Mouse (Mus musculus) intestine, embryonic 14.5 days (tissue): ENCODE data around the gene Leprot. TPM values are rescaled to one million over a fixed set of nuclear protein-coding genes. Genes with fewer than 3 reads are reported as not detected.

Source experiments
- ATAC-seq: fragments of 200-750 bp; cut with Nextera tagmentation; replicated peaks from 2 replicates; pipeline ENCODE4 v1.8.0; 2017; ENCODE audit warnings: low read depth, moderate number of reproducible peaks, moderate TSS enrichment, moderate library complexity; ENCODE audit not compliant: low FRiP score, low TSS enrichment
- DNase-seq: peaks from one replicate; pipeline ENCODE4 v3.0.0-alpha.2; 2018; ENCODE audit warnings: low spot score
- H3K27ac ChIP-seq: fragments of 300-500 bp; sonication (generic); 2 replicates; pipeline ENCODE4 v1.5.1; 2014; ENCODE audit warnings: low read depth, mild to moderate bottlenecking, control low read depth
- H3K27me3 ChIP-seq: fragments of 300-500 bp; sonication (generic); replicated peaks from 2 replicates; pipeline ENCODE4 v1.6.1; 2014; ENCODE audit warnings: low read length, control low read depth; ENCODE audit not compliant: control insufficient read depth, insufficient read depth
- H3K36me3 ChIP-seq: fragments of 300-500 bp; sonication (generic); 2 replicates; pipeline ENCODE4 v1.6.1; 2014; ENCODE audit warnings: low read length, control low read depth; ENCODE audit not compliant: control insufficient read depth, insufficient read depth
- H3K4me1 ChIP-seq: fragments of 300-500 bp; sonication (generic); replicated peaks from 2 replicates; pipeline ENCODE4 v1.6.1; 2014; ENCODE audit warnings: low read length, control low read depth, mixed read lengths; ENCODE audit not compliant: control insufficient read depth, insufficient read depth
- H3K4me2 ChIP-seq: fragments of 300-500 bp; sonication (generic); 2 replicates; pipeline ENCODE4 v1.6.1; 2014; ENCODE audit warnings: low read length
- H3K4me3 ChIP-seq: fragments of 300-500 bp; sonication (generic); 2 replicates; pipeline ENCODE4 v1.5.1; 2014; ENCODE audit warnings: low read depth, low read length, control low read depth, mixed read lengths
- H3K9ac ChIP-seq: fragments of 300-500 bp; sonication (generic); 2 replicates; pipeline ENCODE4 v1.6.1; 2014; ENCODE audit warnings: mild to moderate bottlenecking, low read length
- H3K9me3 ChIP-seq: fragments of 300-500 bp; sonication (generic); 2 replicates; pipeline ENCODE4 v1.6.1; 2016; ENCODE audit warnings: low read length, control low read depth; ENCODE audit not compliant: control insufficient read depth
- WGBS: fragments of 180-500 bp; shearing (Covaris S2); extraction: QIAGEN DNeasy Blood & Tissue Kit; methylation state at CpG from one replicate; pipeline ENCODE4 v1.1.7; 2014; 5-methylcytosine and 5-hydroxymethylcytosine counted together
- polyA plus RNA-seq: library from polyadenylated mRNA; unstranded; fragments of >200 nt; fragmentation: Nextera tagmentation; extraction: Ambion mirVana; gene quantifications from 2 replicates; pipeline ENCODE4 v1.2.1, GENCODE M21; 2014

The Leprot gene
- polyA plus RNA-seq, 1 experiment from 2014 or later = 75.7 TPM

DNA sequence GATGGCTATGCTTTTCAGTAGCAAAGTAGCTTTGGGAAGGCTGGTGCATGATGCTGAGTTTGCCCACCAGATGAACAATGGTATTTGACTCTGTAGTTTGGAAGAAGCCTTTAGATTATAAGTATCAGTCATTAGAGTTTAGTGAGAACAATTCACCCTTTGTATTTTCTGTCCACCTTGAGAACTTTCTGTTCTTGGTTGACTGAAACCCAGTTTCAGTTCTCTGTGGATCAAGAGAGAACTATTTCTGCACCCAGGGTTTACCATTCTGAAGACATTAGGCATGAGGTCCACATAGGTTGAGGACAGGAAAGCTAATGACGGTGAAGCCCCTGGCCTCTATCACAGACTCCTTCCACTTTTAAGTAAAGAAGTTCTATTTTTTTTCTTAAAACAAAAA lies 10.0 kb upstream of the Leprot start:
- no peak overlapping the region for H3K4me3 ChIP-seq
- no peaks in the 10 kb centered on the region for H3K4me1 ChIP-seq
- no peak overlapping the region for H3K9ac ChIP-seq
- DNase-seq (no peak), ATAC-seq (no peak)
- no peaks in the 10 kb centered on the region for H3K9me3 ChIP-seq
- no peak overlapping the region for H3K27ac ChIP-seq
- no peak overlapping the region for H3K4me2 ChIP-seq
- 90% methylated on average over 1 of the region's 1 CpGs for whole genome bisulfite sequencing
- H3K27me3 ChIP-seq = no peaks in the 10 kb centered on the region
- H3K36me3 ChIP-seq = no peaks in the 10 kb centered on the region

- Histone ChIP-seq H3K27ac (no peak overlapping the region), H3K4me3 (no peak overlapping the region), H3K4me2 (no peak overlapping the region), H3K9ac (no peak overlapping the region), H3K4me1 (no peaks in the 10 kb centered on the region), H3K27me3 (no peaks in the 10 kb centered on the region), H3K36me3 (no peaks in the 10 kb centered on the region), H3K9me3 (no peaks in the 10 kb centered on the region)
- 67% methylated on average over 5 of the region's 5 CpGs for WGBS
- ATAC-seq (no peak), DNase-seq (no peak)
Observed at GRCm38 (mm10) chr4:101640631-101641030, 6.9 kb upstream of the Leprot start.

DNA sequence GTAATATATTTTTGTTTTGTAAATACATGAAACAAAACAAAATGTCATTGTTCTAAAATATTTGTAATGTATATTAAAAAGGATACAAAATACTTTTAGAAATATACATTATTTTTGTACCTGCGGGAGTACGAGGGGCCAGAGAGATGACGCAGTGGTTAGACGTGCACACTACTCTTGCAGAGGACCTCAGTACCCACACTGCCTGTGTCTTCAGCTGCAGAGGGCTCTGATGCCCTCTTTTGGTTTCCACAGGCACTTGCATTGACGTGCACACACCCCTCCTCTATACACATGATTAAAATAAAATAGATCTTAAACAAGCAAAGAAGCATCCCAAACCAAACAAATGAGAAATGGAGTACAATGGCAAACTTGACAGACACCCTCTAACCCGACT lies 4.8 kb upstream of the Leprot start:
- Histone ChIP-seq H3K9ac (no peak overlapping the region), H3K4me2 (no peak overlapping the region), H3K4me1 (no peaks in the 10 kb centered on the region), H3K4me3 (no peak overlapping the region), H3K27ac (no peak overlapping the region), H3K36me3 (no peaks in the 10 kb centered on the region), H3K27me3 (no peaks in the 10 kb centered on the region), H3K9me3 (no peaks in the 10 kb centered on the region)
- 86% methylated on average over 6 of the region's 6 CpGs for WGBS
- ATAC-seq (no peak), DNase-seq (no peak)

- Histone ChIP-seq H3K27ac (no peak overlapping the region), H3K4me3 (no peak overlapping the region), H3K27me3 (no peaks in the 10 kb centered on the region), H3K4me1 (no peaks in the 10 kb centered on the region), H3K9me3 (no peaks in the 10 kb centered on the region), H3K4me2 (no peak overlapping the region), H3K9ac (no peak overlapping the region), H3K36me3 (no peaks in the 10 kb centered on the region)
- DNase-seq = no peak
- 76% methylated on average over 4 of the region's 4 CpGs for WGBS
- no peak for ATAC-seq
Observed at GRCm38 (mm10) chr4:101643216-101643615, 4.3 kb upstream of the Leprot start.

- peak overlapping the region; percentile 60 for H3K9ac ChIP-seq
- H3K9me3 ChIP-seq = no peaks in the 10 kb centered on the region
- no peaks in the 10 kb centered on the region for H3K36me3 ChIP-seq
- peak overlapping the region; percentile 64 for H3K27ac ChIP-seq
- H3K27me3 ChIP-seq = no peaks in the 10 kb centered on the region
- WGBS = 1% methylated on average over 8 of the region's 8 CpGs
- peak overlapping the region; percentile 88 for H3K4me3 ChIP-seq
- DNase-seq (no peak), ATAC-seq (no peak)
- peaks cover 10% of the 10 kb centered on the region for H3K4me1 ChIP-seq
- peak overlapping the region; percentile 71 for H3K4me2 ChIP-seq
Observed at GRCm38 (mm10) chr4:101646857-101647195, 692 bp upstream of the Leprot start.

- peak overlapping the region; percentile 73 for H3K4me2 ChIP-seq
- H3K9ac ChIP-seq = peak overlapping the region; percentile 96
- peaks cover 10% of the 10 kb centered on the region for H3K4me1 ChIP-seq
- 0% methylated on average over 20 of the region's 20 CpGs for WGBS
- peak overlapping the region; percentile 89 for H3K27ac ChIP-seq
- H3K36me3 ChIP-seq = no peaks in the 10 kb centered on the region
- no peaks in the 10 kb centered on the region for H3K27me3 ChIP-seq
- DNase-seq (no peak), ATAC-seq (no peak)
- H3K9me3 ChIP-seq = no peaks in the 10 kb centered on the region
- peak overlapping the region; percentile 88 for H3K4me3 ChIP-seq
Observed at GRCm38 (mm10) chr4:101647976-101648642, 591 bp downstream of the Leprot start.

GRCm38 (mm10) chr4:101648745-101649144 lies 1.2 kb downstream of the Leprot start:
- Histone ChIP-seq H3K27ac (0 out of 2 replicates have a peak overlapping the region, but pooled peaks have one; percentile 89), H3K4me1 (peaks cover 10% of the 10 kb centered on the region), H3K4me3 (peak overlapping the region; percentile 88), H3K4me2 (peak overlapping the region; percentile 73), H3K9ac (peak overlapping the region; percentile 96; the same call in 1 of the 2 replicates), H3K27me3 (no peaks in the 10 kb centered on the region), H3K9me3 (no peaks in the 10 kb centered on the region), H3K36me3 (no peaks in the 10 kb centered on the region)
- ATAC-seq (no peak), DNase-seq (no peak)
- WGBS = 72% methylated on average over 1 of the region's 1 CpGs

- WGBS = 92% methylated on average over 2 of the region's 2 CpGs
- peaks cover 10% of the 10 kb centered on the region for H3K4me1 ChIP-seq
- no peak overlapping the region for H3K4me2 ChIP-seq
- no peak for DNase-seq
- no peak for ATAC-seq
- no peak overlapping the region for H3K4me3 ChIP-seq
- H3K9ac ChIP-seq = no peak overlapping the region
- no peaks in the 10 kb centered on the region for H3K9me3 ChIP-seq
- no peak overlapping the region for H3K27ac ChIP-seq
- 0 out of 2 replicates have a peak, but pooled peaks cover 9% of the 10 kb centered on the region for H3K36me3 ChIP-seq
- no peaks in the 10 kb centered on the region for H3K27me3 ChIP-seq
Observed at GRCm38 (mm10) chr4:101650961-101651360, 3.4 kb downstream of the Leprot start.

DNA sequence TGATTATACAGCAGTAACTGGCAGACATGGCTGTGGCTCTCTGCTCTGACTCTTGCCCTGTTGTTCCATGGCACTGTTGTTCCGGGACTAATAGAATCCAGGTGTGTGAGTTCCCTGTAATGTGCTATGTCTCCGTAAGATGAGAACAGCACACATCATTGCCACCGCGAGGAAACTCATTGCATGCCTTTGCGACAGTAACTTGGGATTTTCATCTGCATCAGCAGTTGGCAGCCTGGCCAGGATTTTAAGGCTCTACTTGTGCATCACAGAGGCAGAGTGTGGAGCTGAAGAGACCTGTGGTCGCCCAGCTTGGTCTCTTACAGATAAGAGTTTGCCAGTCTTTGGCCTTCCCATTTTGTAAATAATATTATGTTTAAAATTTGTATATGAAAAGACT lies 6.7 kb downstream of the Leprot start:
- Histone ChIP-seq H3K36me3 (peaks cover 33% of the 10 kb centered on the region), H3K27ac (no peak overlapping the region), H3K9me3 (no peaks in the 10 kb centered on the region), H3K4me2 (no peak overlapping the region), H3K27me3 (no peaks in the 10 kb centered on the region), H3K9ac (no peak overlapping the region), H3K4me3 (no peak overlapping the region), H3K4me1 (peaks cover under 1% of the 10 kb centered on the region; the same call in 1 of the 2 replicates)
- ATAC-seq (no peak), DNase-seq (no peak)
- WGBS = 85% methylated on average over 6 of the region's 6 CpGs
